Mouse (Mus musculus) embryonic stem cell, embryonic (primary cell): ENCODE measurements at regions not wholly inside any gene's neighbourhood (a gene's known extent, or its start where the extent isn't known, plus 50 kb on each side); places are given as distances from the start of the nearest gene placed in this dataset.
"Not testable (repeated sequence)": the region's sequence is repeated elsewhere in the genome, so short reads cannot be mapped to it uniquely, and the experiment has no call there.

ENCODE experiments used
- CTCF ChIA-PET, 4 experiments: fragments of 300-600 bp in 2 of 4; fragments of 350-600 bp in 2 of 4; sonication (Branson Sonifier 250); formaldehyde crosslinking; loops; one replicate each; lab custom pipeline; 2022; ENCODE audit warnings: inconsistent platforms in 2 of 4; lab: Charles Lee
- POLR2A ChIA-PET, 4 experiments: fragments of 300-600 bp in 2 of 4; fragments of 350-600 bp in 2 of 4; sonication (Branson Sonifier 250); formaldehyde crosslinking; loops; one replicate each; lab custom pipeline; 2022; ENCODE audit warnings: antibody characterized with exemption in 4 of 4, inconsistent platforms in 1 of 4; lab: Charles Lee

GRCm38 (mm10) chr6:102005627-102006026, 567.3 kb downstream of the Cntn3 start:
- POLR2A ChIA-PET: interaction anchor here in 1 of 4 experiments (0.6 kb wide), 1 partner anchor 1567 kb away, joined by 4 read pairs; no protein-coding TSS in a partner anchor
- CTCF ChIA-PET: no interaction called here

- POLR2A ChIA-PET: interaction anchor here in 1 of 4 experiments (0.6 kb wide), 1 partner anchor 122 kb away, joined by 4 read pairs; no protein-coding TSS in a partner anchor
Measured at GRCm38 (mm10) chr6:101998181-101998580, 574.7 kb downstream of the Cntn3 start.

GRCm38 (mm10) chr6:101997629-101998028, 575.3 kb downstream of the Cntn3 start:
- POLR2A ChIA-PET: interaction anchor here in 1 of 4 experiments (1.0 kb wide), 1 partner anchor 18 kb away, joined by 5 read pairs; no protein-coding TSS in a partner anchor
- CTCF ChIA-PET: interaction anchor here in 1 of 4 experiments (0.6 kb wide), 1 partner anchor 872 kb away, joined by 3 read pairs; no protein-coding TSS in a partner anchor

More at GRCm38 (mm10) chr6:101998181-101998580, 574.7 kb downstream of the Cntn3 start:
- CTCF ChIA-PET: interaction anchor here in 1 of 4 experiments (0.6 kb wide), 1 partner anchor 872 kb away, joined by 3 read pairs; no protein-coding TSS in a partner anchor

GRCm38 (mm10) chr6:101992815-101993214, 580.1 kb downstream of the Cntn3 start:
- ChIA-PET CTCF (interaction anchor here in 1 of 4 experiments (0.6 kb wide), 1 partner anchor 1070 kb away, joined by 10 read pairs; no protein-coding TSS in a partner anchor), POLR2A (no interaction called here)

GRCm38 (mm10) chr6:101981656-101982055, 591.2 kb downstream of the Cntn3 start:
- ChIA-PET POLR2A (interaction anchor here in 1 of 4 experiments (0.7 kb wide), 1 partner anchor 148 kb away, joined by 3 read pairs; no protein-coding TSS in a partner anchor), CTCF (interaction anchor here in 1 of 4 experiments (0.7 kb wide), 1 partner anchor 98 kb away, joined by 3 read pairs; no protein-coding TSS in a partner anchor)

GRCm38 (mm10) chr6:101979213-101979612, 593.7 kb downstream of the Cntn3 start:
- CTCF ChIA-PET: no interaction called here
- POLR2A ChIA-PET: interaction anchor here in 2 of 4 experiments (1.0 to 1.1 kb wide), 2 partner anchors 9 to 18 kb away, joined by 3 to 5 read pairs; no protein-coding TSS in a partner anchor

- ChIA-PET POLR2A (no interaction called here), CTCF (no interaction called here)
Measured at GRCm38 (mm10) chr6:101964941-101965340, 587.2 kb upstream of the Pdzrn3 start.

GRCm38 (mm10) chr6:101961476-101961875, 583.8 kb upstream of the Pdzrn3 start:
- POLR2A ChIA-PET: interaction anchor here in 1 of 4 experiments (0.5 kb wide), 1 partner anchor 975 kb away, joined by 4 read pairs; no protein-coding TSS in a partner anchor
- CTCF ChIA-PET: not testable (repeated sequence)

GRCm38 (mm10) chr6:101949681-101950080, 572.0 kb upstream of the Pdzrn3 start:
- ChIA-PET CTCF (no interaction called here), POLR2A (no interaction called here)

- ChIA-PET POLR2A (no interaction called here), CTCF (no interaction called here)
Measured at GRCm38 (mm10) chr6:101948950-101949349, 571.3 kb upstream of the Pdzrn3 start.

- CTCF ChIA-PET: no interaction called here
- POLR2A ChIA-PET: no interaction called here
Measured at GRCm38 (mm10) chr6:101940266-101940866, 562.7 kb upstream of the Pdzrn3 start.

GRCm38 (mm10) chr6:101938393-101938985, 560.8 kb upstream of the Pdzrn3 start:
- ChIA-PET CTCF (no interaction called here), POLR2A (no interaction called here)

- ChIA-PET CTCF (interaction anchor here in 1 of 4 experiments (0.8 kb wide), 1 partner anchor 91 kb away, joined by 4 read pairs; no protein-coding TSS in a partner anchor), POLR2A (interaction anchor here in 1 of 4 experiments (0.6 kb wide), 1 partner anchor 276 kb away, joined by 3 read pairs; no protein-coding TSS in a partner anchor)
Measured at GRCm38 (mm10) chr6:101937467-101938392, 560.0 kb upstream of the Pdzrn3 start.

- ChIA-PET CTCF (no interaction called here), POLR2A (no interaction called here)
Measured at GRCm38 (mm10) chr6:101931768-101932167, 554.1 kb upstream of the Pdzrn3 start.

- POLR2A ChIA-PET: no interaction called here
- CTCF ChIA-PET: no interaction called here
Measured at GRCm38 (mm10) chr6:101921686-101922085, 544.0 kb upstream of the Pdzrn3 start.

- CTCF ChIA-PET: no interaction called here
- POLR2A ChIA-PET: no interaction called here
Measured at GRCm38 (mm10) chr6:101921186-101921585, 543.5 kb upstream of the Pdzrn3 start.

GRCm38 (mm10) chr6:101918914-101919313, 541.2 kb upstream of the Pdzrn3 start:
- POLR2A ChIA-PET: no interaction called here
- CTCF ChIA-PET: no interaction called here

- ChIA-PET POLR2A (no interaction called here), CTCF (interaction anchor here in 1 of 4 experiments (0.6 kb wide), 1 partner anchor 126 kb away, joined by 4 read pairs; no protein-coding TSS in a partner anchor)
Measured at GRCm38 (mm10) chr6:101905029-101905342, 527.3 kb upstream of the Pdzrn3 start.
